Mouse (Mus musculus) midbrain, embryonic 12.5 days (tissue): ENCODE data around the gene Mfsd10. TPM values are rescaled to one million over a fixed set of nuclear protein-coding genes. Genes with fewer than 3 reads are reported as not detected.
A peak's percentile ranks its signal among the peaks of the same experiment; 100 is the strongest.

Source experiments
- ATAC-seq: fragments of 200-750 bp; cut with Nextera tagmentation; 2 replicates; pipeline ENCODE4 v1.8.0; 2017; ENCODE audit warnings: low read depth, moderate TSS enrichment, moderate library complexity; ENCODE audit not compliant: low FRiP score
- H3K27ac ChIP-seq: fragments of 300-500 bp; sonication (generic); replicated peaks from 2 replicates; pipeline ENCODE4 v1.5.1; 2016; ENCODE audit warnings: mild to moderate bottlenecking
- H3K27me3 ChIP-seq: fragments of 300-500 bp; sonication (generic); 2 replicates; pipeline ENCODE4 v1.6.1; 2016; ENCODE audit warnings: mild to moderate bottlenecking
- H3K36me3 ChIP-seq: fragments of 300-500 bp; sonication (generic); 2 replicates; pipeline ENCODE4 v1.6.1; 2016
- H3K4me1 ChIP-seq: fragments of 300-500 bp; sonication (generic); 2 replicates; pipeline ENCODE4 v1.6.1; 2016
- H3K4me2 ChIP-seq: fragments of 300-500 bp; sonication (generic); replicated peaks from 2 replicates; pipeline ENCODE4 v1.6.1; 2016; ENCODE audit warnings: mild to moderate bottlenecking, moderate library complexity
- H3K4me3 ChIP-seq: fragments of 300-500 bp; sonication (generic); 2 replicates; pipeline ENCODE4 v1.5.1; 2016; ENCODE audit warnings: mild to moderate bottlenecking
- H3K9ac ChIP-seq: fragments of 300-500 bp; sonication (generic); replicated peaks from 2 replicates; pipeline ENCODE4 v1.6.1; 2016; ENCODE audit warnings: mild to moderate bottlenecking, moderate library complexity
- H3K9me3 ChIP-seq: fragments of 300-500 bp; sonication (generic); 2 replicates; pipeline ENCODE4 v1.6.1; 2016; ENCODE audit warnings: mild to moderate bottlenecking
- WGBS: fragments of 180-500 bp; shearing (Covaris S2); methylation state at CpG from one replicate; pipeline ENCODE4 v1.1.7; 2016; 5-methylcytosine and 5-hydroxymethylcytosine counted together
- polyA plus RNA-seq: library from polyadenylated mRNA; unstranded; fragments of >200 nt; fragmentation: Nextera tagmentation; extraction: Ambion mirVana; gene quantifications from 2 replicates; pipeline ENCODE4 v1.2.1, GENCODE M21; 2016

Gene Mfsd10
- polyA plus RNA-seq, 1 experiment from 2014 or later = 89.0 TPM

DNA sequence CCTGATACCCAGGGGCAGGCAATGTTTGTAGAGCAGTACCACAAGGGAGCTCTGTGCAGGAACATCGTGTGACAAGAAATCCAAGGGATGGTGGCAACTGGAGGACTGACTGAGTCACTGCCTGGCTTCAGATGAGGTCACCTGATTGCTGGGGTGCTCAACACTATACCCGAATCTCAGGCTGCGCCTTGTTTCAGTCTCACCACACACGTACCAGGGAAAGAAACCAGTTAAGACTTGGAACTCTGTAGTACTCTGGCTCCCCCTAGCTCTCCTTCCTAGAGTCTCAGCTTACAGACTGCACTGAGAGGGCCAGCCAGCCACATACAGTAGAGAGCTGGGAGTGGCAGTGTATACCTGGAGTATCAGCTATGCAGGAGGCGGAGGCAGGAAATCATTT is 5.9 kb upstream of the Mfsd10 start:
- H3K27ac ChIP-seq = no peak overlapping the region
- no peaks in the 10 kb centered on the region for H3K27me3 ChIP-seq
- WGBS = 75% methylated on average over 5 of the region's 5 CpGs
- no peaks in the 10 kb centered on the region for H3K9me3 ChIP-seq
- no peaks in the 10 kb centered on the region for H3K4me1 ChIP-seq
- no peak for ATAC-seq
- peaks cover 94% of the 10 kb centered on the region for H3K36me3 ChIP-seq
- no peak overlapping the region for H3K4me2 ChIP-seq
- H3K9ac ChIP-seq = no peak overlapping the region
- no peak overlapping the region for H3K4me3 ChIP-seq

DNA sequence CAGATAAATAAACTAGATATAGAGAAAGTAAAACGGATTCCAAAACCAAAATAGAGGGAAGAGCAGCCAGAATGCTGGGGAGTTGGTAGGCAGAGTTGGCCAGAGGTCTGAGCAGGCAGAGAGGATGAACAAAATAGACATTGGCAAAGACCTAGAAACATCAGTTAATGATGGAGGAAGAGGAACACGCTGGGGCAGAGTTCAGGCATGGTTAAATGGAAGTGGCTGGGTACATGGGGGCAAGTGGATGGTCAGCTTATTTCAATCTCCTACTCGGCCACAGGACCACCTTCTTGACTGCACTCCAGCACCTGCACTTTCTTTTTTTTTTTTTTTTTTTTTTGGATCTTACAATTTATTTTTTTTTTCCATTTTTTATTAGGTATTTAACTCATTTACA is 5.0 kb upstream of the Mfsd10 start:
- H3K36me3 ChIP-seq = peaks cover 89% of the 10 kb centered on the region
- H3K4me3 ChIP-seq = no peak overlapping the region
- H3K27ac ChIP-seq = no peak overlapping the region
- peaks cover 5% of the 10 kb centered on the region; the same call in 1 of the 2 replicates for H3K4me1 ChIP-seq
- H3K4me2 ChIP-seq = no peak overlapping the region
- 82% methylated on average over 3 of the region's 3 CpGs for WGBS
- H3K9ac ChIP-seq = no peak overlapping the region
- no peaks in the 10 kb centered on the region for H3K9me3 ChIP-seq
- H3K27me3 ChIP-seq = 0 out of 2 replicates have a peak, but pooled peaks cover 3% of the 10 kb centered on the region
- ATAC-seq = no peak

GRCm38 (mm10) chr5:34637591-34638156 is 662 bp upstream of the Mfsd10 start:
- peak overlapping the region; percentile 91 for H3K4me2 ChIP-seq
- peak overlapping the region; percentile 58; the same call in 1 of the 2 replicates for H3K4me3 ChIP-seq

DNA sequence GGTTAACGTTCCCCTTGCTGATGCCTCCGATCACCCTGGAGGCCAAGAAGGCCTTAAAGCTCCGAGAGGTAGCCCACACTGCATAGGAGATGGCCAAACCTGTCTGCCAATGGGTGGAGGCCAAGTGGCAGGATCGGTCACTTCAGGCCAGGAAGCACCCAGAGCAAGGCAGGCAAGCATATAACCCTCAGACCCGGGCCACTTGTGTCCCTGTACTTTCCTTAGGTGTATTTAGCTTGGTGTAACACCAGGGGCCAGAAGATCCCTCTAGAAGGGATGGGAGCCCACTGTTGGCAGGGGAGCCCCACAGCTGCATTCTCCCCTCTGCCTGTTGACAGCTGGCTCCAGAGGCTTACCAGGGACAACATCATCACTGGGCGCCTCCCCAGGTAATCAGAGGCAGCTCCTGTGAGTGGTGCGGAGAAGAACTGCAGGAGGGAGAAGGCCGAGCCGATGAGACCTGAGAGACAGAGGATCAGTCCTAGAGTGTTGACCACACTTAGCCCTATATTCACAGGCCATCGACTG is 1.3 kb downstream of the Mfsd10 start:
- peak overlapping the region; percentile 58; the same call in 1 of the 2 replicates for H3K4me3 ChIP-seq
- 0 out of 2 replicates have a peak, but pooled peaks cover 3% of the 10 kb centered on the region for H3K27me3 ChIP-seq
- no peak overlapping the region for H3K27ac ChIP-seq
- ATAC-seq = no peak
- peaks cover 77% of the 10 kb centered on the region for H3K36me3 ChIP-seq
- peaks cover 12% of the 10 kb centered on the region for H3K4me1 ChIP-seq
- 66% methylated on average over 10 of the region's 10 CpGs for WGBS
- no peaks in the 10 kb centered on the region for H3K9me3 ChIP-seq
- H3K9ac ChIP-seq = 0 out of 2 replicates have a peak overlapping the region, but pooled peaks have one; percentile 4
- peak overlapping the region; percentile 91 for H3K4me2 ChIP-seq

More at GRCm38 (mm10) chr5:34637591-34638156, 662 bp upstream of the Mfsd10 start:
- H3K4me1 ChIP-seq = peaks cover 12% of the 10 kb centered on the region
- 0 out of 2 replicates have a peak, but pooled peaks cover 3% of the 10 kb centered on the region for H3K27me3 ChIP-seq
- H3K9ac ChIP-seq = no peak overlapping the region
- peaks cover 71% of the 10 kb centered on the region for H3K36me3 ChIP-seq
- no peaks in the 10 kb centered on the region for H3K9me3 ChIP-seq
- 80% methylated on average over 7 of the region's 7 CpGs for WGBS
- H3K27ac ChIP-seq = no peak overlapping the region
- no peak for ATAC-seq

DNA sequence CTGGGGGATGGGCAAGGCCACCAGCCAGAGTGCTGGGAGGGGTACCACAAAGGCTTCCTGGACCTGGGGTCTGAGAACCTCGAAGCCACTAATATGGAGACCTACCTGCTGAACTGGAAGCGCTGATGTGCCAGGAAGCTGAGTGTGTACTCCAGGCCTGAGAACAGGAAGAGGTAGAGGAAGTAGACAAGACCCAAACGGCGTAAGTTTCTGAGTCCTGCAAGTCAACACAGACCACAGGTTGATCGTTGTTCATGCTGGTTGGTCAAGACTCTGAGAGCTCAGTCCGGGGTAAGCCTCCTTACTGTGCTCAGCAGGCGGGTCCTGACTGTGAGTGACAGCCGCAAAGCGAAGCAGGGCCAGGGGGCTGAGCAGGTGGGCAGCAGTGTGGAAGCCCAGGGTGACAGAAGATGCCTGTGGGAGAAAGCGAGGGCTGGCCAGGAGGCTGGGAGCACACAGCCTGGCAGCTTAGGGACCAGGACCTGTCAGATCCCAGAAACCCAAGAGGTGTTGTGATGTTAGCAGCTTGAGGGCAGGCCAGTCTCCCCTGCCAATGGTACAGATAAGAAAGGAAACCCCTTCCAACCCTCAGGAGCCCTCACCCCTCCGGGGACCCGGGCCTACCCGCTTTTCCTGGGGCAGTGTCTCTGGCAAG is 2.1 kb downstream of the Mfsd10 start:
- Histone ChIP-seq H3K4me3 (no peak overlapping the region), H3K4me2 (no peak overlapping the region), H3K36me3 (peaks cover 77% of the 10 kb centered on the region), H3K9ac (no peak overlapping the region), H3K27me3 (0 out of 2 replicates have a peak, but pooled peaks cover 3% of the 10 kb centered on the region), H3K4me1 (peaks cover 12% of the 10 kb centered on the region), H3K27ac (no peak overlapping the region), H3K9me3 (no peaks in the 10 kb centered on the region)
- 88% methylated on average over 13 of the region's 13 CpGs for WGBS
- ATAC-seq = no peak

- no peak overlapping the region for H3K9ac ChIP-seq
- ATAC-seq = no peak
- H3K4me2 ChIP-seq = no peak overlapping the region
- H3K27me3 ChIP-seq = 0 out of 2 replicates have a peak, but pooled peaks cover 3% of the 10 kb centered on the region
- H3K9me3 ChIP-seq = no peaks in the 10 kb centered on the region
- no peak overlapping the region for H3K27ac ChIP-seq
- no peak overlapping the region for H3K4me3 ChIP-seq
- peaks cover 12% of the 10 kb centered on the region for H3K4me1 ChIP-seq
- H3K36me3 ChIP-seq = peaks cover 77% of the 10 kb centered on the region
- 84% methylated on average over 4 of the region's 4 CpGs for WGBS
Measured at GRCm38 (mm10) chr5:34633641-34634040, 3.4 kb downstream of the Mfsd10 start.

- ATAC-seq = no peak
- Histone ChIP-seq H3K9ac (no peak overlapping the region), H3K4me2 (no peak overlapping the region), H3K4me3 (no peak overlapping the region), H3K27ac (no peak overlapping the region), H3K4me1 (peaks cover 12% of the 10 kb centered on the region), H3K27me3 (0 out of 2 replicates have a peak, but pooled peaks cover 3% of the 10 kb centered on the region), H3K9me3 (no peaks in the 10 kb centered on the region), H3K36me3 (peaks cover 77% of the 10 kb centered on the region)
- WGBS = 98% methylated on average over 2 of the region's 2 CpGs
Measured at GRCm38 (mm10) chr5:34632996-34633395, 4.0 kb downstream of the Mfsd10 start.

GRCm38 (mm10) chr5:34609966-34610365 is 27.0 kb downstream of the Mfsd10 start:
- Histone ChIP-seq H3K4me2 (no peak overlapping the region), H3K4me1 (no peaks in the 10 kb centered on the region), H3K27me3 (no peaks in the 10 kb centered on the region), H3K9ac (no peak overlapping the region), H3K36me3 (peaks cover 70% of the 10 kb centered on the region), H3K4me3 (no peak overlapping the region), H3K9me3 (no peaks in the 10 kb centered on the region), H3K27ac (no peak overlapping the region)
- no peak for ATAC-seq
- 93% methylated on average over 4 of the region's 4 CpGs for WGBS

DNA sequence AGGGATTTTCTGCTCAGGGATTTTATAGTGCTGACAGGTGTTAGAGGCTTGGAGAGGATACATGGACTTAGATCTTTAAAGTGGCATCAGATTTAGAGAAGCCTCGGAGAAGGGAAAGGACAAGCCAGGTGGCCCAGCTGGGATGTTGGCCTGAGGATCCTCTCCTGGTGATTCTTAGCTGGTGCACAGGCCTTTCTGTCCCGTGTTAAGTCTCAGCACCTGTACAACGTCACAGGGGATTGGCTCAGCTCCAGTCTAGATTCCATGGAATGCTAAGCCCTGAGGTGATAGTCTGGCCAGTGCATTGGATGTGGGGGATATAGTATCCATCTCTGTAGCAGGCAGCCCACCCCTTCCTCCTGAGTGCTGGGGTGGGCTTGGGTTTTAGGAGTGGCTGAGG is 28.8 kb downstream of the Mfsd10 start:
- Histone ChIP-seq H3K4me1 (no peaks in the 10 kb centered on the region), H3K9me3 (no peaks in the 10 kb centered on the region), H3K36me3 (peaks cover 60% of the 10 kb centered on the region), H3K4me2 (no peak overlapping the region), H3K9ac (no peak overlapping the region), H3K27me3 (no peaks in the 10 kb centered on the region), H3K27ac (no peak overlapping the region), H3K4me3 (no peak overlapping the region)
- 78% methylated on average over 3 of the region's 3 CpGs for WGBS
- no peak for ATAC-seq

- Histone ChIP-seq H3K27me3 (no peaks in the 10 kb centered on the region), H3K4me2 (no peak overlapping the region), H3K9ac (no peak overlapping the region), H3K27ac (no peak overlapping the region), H3K9me3 (no peaks in the 10 kb centered on the region), H3K4me1 (no peaks in the 10 kb centered on the region), H3K4me3 (no peak overlapping the region), H3K36me3 (peaks cover 58% of the 10 kb centered on the region)
- ATAC-seq = no peak
- 91% methylated on average over 8 of the region's 8 CpGs for WGBS
Measured at GRCm38 (mm10) chr5:34607100-34607880, 29.7 kb downstream of the Mfsd10 start.

GRCm38 (mm10) chr5:34604576-34604975 is 32.4 kb downstream of the Mfsd10 start:
- Histone ChIP-seq H3K4me1 (no peaks in the 10 kb centered on the region), H3K4me2 (no peak overlapping the region), H3K36me3 (peaks cover 46% of the 10 kb centered on the region), H3K27ac (no peak overlapping the region), H3K4me3 (no peak overlapping the region), H3K27me3 (no peaks in the 10 kb centered on the region), H3K9ac (no peak overlapping the region), H3K9me3 (no peaks in the 10 kb centered on the region)
- 94% methylated on average over 5 of the region's 5 CpGs for WGBS
- no peak for ATAC-seq
